Mouse (Mus musculus) cortical plate, adult 2 months (tissue): Measurements from ENCODE around the gene Acbd3.

ENCODE experiments used
- CTCF ChIP-seq: fragments of 200-500 bp; IDR thresholded peaks from 2 replicates; pipeline ENCODE4 v1.5.1; 2011; ENCODE audit warnings: mild to moderate bottlenecking, control low read depth, low read length; ENCODE audit not compliant: insufficient read depth; ENCODE audit errors: extremely low read depth
- POLR2A ChIP-seq: fragments of 200-500 bp; IDR thresholded peaks from 2 replicates; pipeline ENCODE4 v1.6.1; 2011; ENCODE audit warnings: mild to moderate bottlenecking, low read length, control low read depth; ENCODE audit not compliant: insufficient read depth; ENCODE audit errors: extremely low read depth

DNA sequence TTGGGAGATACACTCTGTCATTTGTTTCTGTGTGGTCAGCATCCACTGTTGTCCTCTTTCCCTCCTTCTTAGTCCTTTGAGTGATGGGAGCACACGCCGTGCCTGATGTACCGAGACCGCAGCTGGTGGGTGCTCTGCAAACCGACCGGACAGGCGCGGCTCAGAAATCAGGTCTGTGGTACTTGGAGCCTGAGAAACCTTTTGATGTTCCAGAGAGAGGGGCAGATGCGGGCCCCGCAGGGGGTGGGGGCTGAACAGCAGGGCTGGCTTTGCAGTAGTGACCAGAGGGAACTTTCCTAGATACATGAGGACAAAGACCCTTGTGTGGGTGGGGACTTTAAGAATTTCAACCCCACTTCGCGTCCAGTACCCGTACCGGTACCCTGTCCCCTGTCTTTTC is 37.5 kb downstream of the Acbd3 start:
- TF ChIP-seq POLR2A (no peak), CTCF (no peak)
